Mouse (Mus musculus): ENCODE data around the gene Nfia. TPM values are rescaled to one million over a fixed set of nuclear protein-coding genes. Genes with fewer than 3 reads are reported as not detected.

The Nfia gene
- total RNA-seq, 2 experiments from 2014 or later = 109 to 132 TPM

GRCm38 (mm10) chr4:98047369-98047768 lies 274.8 kb downstream of the Nfia start:
- DNase-seq (ENCODE audit: low spot score in 2 of 2) = no peak

- no peak for DNase-seq (ENCODE audit: low spot score in 2 of 2)
These were observed 277.1 kb downstream of the Nfia start for GRCm38 (mm10) chr4:98049584-98049983.

- no peak for DNase-seq (ENCODE audit: low spot score in 2 of 2)
These were observed 277.6 kb downstream of the Nfia start for GRCm38 (mm10) chr4:98050003-98050620.

- no peak for DNase-seq (ENCODE audit: low spot score in 2 of 2)
These were observed 278.2 kb downstream of the Nfia start for GRCm38 (mm10) chr4:98050781-98051180.

- DNase-seq (ENCODE audit: low spot score in 2 of 2) = no peak
These were observed 278.8 kb downstream of the Nfia start for GRCm38 (mm10) chr4:98051326-98051725.

- DNase-seq (ENCODE audit: low spot score in 2 of 2) = no peak
These were observed 282.5 kb downstream of the Nfia start for GRCm38 (mm10) chr4:98055036-98055435.

- DNase-seq (ENCODE audit: low spot score in 2 of 2) = no peak
These were observed 284.0 kb downstream of the Nfia start for GRCm38 (mm10) chr4:98056396-98057020.

- DNase-seq (ENCODE audit: low spot score in 2 of 2) = no peak
These were observed 284.7 kb downstream of the Nfia start for GRCm38 (mm10) chr4:98057246-98057645.

- no peak for DNase-seq (ENCODE audit: low spot score in 2 of 2)
These were observed 285.2 kb downstream of the Nfia start for GRCm38 (mm10) chr4:98057721-98058120.

GRCm38 (mm10) chr4:98058182-98058581 lies 285.6 kb downstream of the Nfia start:
- DNase-seq (ENCODE audit: low spot score in 2 of 2) = no peak

- DNase-seq (ENCODE audit: low spot score in 2 of 2) = no peak
These were observed 288.1 kb downstream of the Nfia start for GRCm38 (mm10) chr4:98060601-98061000.

GRCm38 (mm10) chr4:98061086-98061485 lies 288.6 kb downstream of the Nfia start:
- no peak for DNase-seq (ENCODE audit: low spot score in 2 of 2)

- no peak for DNase-seq (ENCODE audit: low spot score in 2 of 2)
These were observed 290.7 kb downstream of the Nfia start for GRCm38 (mm10) chr4:98063280-98063679.

- no peak for DNase-seq (ENCODE audit: low spot score in 2 of 2)
These were observed 303.6 kb downstream of the Nfia start for GRCm38 (mm10) chr4:98076106-98076505.

GRCm38 (mm10) chr4:98076624-98077023 lies 304.1 kb downstream of the Nfia start:
- DNase-seq (ENCODE audit: low spot score in 2 of 2) = no peak

- DNase-seq (ENCODE audit: low spot score in 2 of 2) = no peak
These were observed 308.1 kb downstream of the Nfia start for GRCm38 (mm10) chr4:98080586-98080985.

GRCm38 (mm10) chr4:98081962-98082361 lies 309.4 kb downstream of the Nfia start:
- no peak for DNase-seq (ENCODE audit: low spot score in 2 of 2)

- DNase-seq (ENCODE audit: low spot score in 2 of 2) = no peak
These were observed 310.0 kb downstream of the Nfia start for GRCm38 (mm10) chr4:98082512-98082911.

- DNase-seq (ENCODE audit: low spot score in 2 of 2) = no peak
These were observed 312.5 kb downstream of the Nfia start for GRCm38 (mm10) chr4:98085060-98085459.

- no peak for DNase-seq (ENCODE audit: low spot score in 2 of 2)
These were observed 314.4 kb downstream of the Nfia start for GRCm38 (mm10) chr4:98086976-98087375.

- no peak for DNase-seq (ENCODE audit: low spot score in 2 of 2)
These were observed 317.5 kb downstream of the Nfia start for GRCm38 (mm10) chr4:98089985-98090384.

- no peak for DNase-seq (ENCODE audit: low spot score in 2 of 2)
These were observed 318.1 kb downstream of the Nfia start for GRCm38 (mm10) chr4:98090586-98090985.

- DNase-seq (ENCODE audit: low spot score in 2 of 2) = peak in 1 of 2 experiments; percentile 44
These were observed 318.9 kb downstream of the Nfia start for GRCm38 (mm10) chr4:98091368-98091827.
